Mouse (Mus musculus): ENCODE measurements around the gene Jagn1.

Gene Jagn1

DNA sequence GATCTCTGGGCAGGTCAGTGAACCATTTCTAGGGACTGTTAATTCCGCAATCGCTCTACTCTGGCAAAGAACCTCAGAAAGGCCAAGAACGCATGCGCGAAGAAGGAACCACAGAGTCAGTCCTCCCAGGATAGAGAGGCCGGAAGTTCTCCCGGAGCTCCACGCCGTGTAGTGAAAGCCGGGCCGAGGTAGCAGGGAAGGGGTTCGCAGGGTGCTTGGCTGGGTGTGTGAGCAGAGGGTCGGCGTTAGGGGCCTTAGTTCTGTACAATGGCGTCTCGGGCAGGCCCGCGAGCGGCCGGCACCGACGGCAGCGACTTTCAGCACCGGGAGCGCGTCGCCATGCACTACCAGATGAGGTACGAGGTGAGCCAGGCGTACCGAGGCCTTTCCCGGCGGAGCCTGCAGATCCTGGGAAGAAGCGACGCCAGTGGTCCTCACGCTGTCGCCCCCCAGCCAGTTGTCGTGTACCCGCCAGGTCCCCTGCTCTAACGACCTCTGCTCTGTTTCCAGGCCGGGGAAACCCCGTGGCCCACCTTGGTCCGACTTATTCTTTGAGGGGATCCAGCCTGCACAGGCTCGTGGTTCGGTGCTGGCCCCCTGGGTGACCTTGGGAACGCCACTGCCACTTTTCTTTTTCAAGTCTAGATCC, at the start of gene Jagn1:
Gene Jagn1 (plus strand): TSS at position 128 of the 649 bp plus-strand sequence.
- DNase-seq (ENCODE audit: low read depth, low spot score) = peak; percentile 93

DNA sequence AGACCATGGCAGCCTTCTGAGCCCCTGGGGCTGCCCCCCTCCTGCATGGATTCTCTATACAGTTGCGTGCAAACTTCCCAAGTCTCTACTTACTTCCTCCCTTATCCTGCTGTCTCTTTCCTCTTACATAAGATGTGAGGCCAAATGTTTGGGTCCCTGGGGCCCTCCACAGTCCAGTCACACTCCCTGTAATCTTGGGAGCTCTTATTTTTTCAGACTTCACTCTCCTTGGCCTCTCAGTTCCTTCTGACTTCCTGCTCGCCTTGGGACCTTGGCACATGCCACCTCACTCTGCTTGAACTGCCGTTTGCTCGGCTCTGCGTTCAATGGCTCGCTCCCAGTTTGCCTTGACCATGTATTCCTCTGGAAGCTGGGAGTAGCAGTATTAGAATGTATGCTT, 48.4 kb upstream of the Jagn1 start:
- no peak for DNase-seq (ENCODE audit: low read depth, low spot score)

DNA sequence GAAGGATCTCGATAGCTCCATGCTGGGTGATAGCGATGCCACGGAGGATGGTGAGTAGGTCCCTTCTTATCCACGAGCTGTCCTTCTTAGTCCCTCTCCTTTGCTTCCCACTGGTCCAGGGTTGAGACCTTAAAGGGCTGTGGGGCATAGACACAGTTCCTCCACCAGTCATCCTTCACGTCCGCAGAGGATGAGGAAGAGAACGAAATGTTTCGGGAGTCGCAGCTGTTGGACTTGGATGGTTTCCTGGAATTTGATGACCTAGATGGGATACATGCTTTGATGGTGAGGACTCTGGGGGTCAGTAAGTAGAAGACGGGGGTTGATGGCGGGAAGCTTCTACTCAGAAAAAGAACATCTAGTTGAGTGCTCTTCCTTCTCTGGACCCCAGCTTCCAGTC, 47.6 kb upstream of the Jagn1 start:
- DNase-seq (ENCODE audit: low read depth, low spot score) = no peak

DNA sequence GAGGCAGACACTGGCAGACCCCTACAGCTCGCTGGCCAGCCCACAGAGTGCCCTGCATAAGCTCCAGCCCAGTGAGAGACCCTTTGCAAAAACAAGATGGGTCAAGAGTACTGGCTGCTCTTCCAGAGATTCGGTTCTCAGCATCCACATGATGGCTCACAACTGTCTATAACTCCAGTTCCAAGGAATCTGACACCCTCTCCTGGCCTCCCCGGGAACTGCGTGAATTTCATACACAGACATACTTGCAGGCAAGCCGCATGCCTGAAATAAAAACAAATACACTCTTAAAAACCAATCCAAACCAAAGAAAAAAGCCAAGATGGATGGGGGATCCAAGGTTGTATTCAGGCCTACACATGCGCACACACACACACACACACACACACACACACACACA, 46.9 kb upstream of the Jagn1 start:
- DNase-seq (ENCODE audit: low read depth, low spot score) = no peak

DNA sequence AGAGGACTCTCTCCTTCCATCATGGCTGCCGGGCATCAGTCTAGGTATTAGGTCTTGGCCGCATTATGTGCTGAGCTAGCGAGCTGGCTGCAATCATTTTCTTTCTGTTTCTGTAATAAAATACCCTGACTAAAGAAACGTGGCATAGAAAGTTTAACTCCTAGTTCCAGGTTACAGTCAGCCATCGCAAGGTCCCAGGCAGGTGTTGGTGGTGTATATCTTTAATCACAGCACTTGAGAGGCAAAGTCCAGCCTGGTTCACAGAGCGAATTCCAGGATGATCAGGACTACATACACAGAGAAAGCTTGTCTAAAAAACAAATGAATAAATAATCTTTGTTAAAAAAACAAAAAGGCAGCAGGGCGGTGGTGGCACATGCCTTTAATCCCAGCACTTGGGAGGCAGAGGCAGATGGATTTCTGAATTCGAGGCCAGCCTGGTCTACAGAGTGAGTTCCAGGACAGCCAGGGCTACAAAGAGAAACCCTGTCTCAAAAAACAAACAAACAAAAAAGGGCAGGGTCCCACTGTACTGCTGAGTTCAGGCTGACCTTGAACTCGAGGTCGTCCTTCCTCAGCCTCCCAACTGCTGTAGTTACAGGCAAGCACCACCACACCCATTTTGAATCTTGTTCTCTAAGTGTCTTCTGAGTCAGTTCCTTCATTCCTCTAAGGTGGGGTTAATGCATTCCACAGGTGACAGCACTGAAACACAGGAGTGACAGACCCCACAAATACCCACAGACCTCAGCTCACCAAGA, 45.9 kb upstream of the Jagn1 start:
- DNase-seq (ENCODE audit: low read depth, low spot score) = no peak

DNA sequence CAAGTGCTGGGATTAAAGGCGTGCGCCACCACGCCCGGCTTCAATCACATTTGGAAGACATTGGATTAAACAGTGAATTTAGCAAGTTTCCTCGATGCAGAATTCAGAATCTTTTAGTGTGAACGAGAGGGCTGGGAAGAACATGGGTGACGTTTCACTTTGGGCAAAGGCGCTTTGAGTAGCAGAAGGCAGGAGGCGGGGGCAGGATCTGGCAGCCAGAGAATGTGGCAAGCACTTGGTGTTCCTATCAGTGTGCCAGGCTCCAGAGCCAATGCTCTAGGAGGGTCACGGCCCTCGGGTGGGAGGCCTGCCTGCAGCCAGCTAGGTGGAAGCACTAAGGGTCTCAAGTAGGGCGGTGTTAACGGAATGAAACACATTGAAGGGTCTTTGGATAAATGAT, 40.3 kb upstream of the Jagn1 start:
- no peak for DNase-seq (ENCODE audit: low read depth, low spot score)

DNA sequence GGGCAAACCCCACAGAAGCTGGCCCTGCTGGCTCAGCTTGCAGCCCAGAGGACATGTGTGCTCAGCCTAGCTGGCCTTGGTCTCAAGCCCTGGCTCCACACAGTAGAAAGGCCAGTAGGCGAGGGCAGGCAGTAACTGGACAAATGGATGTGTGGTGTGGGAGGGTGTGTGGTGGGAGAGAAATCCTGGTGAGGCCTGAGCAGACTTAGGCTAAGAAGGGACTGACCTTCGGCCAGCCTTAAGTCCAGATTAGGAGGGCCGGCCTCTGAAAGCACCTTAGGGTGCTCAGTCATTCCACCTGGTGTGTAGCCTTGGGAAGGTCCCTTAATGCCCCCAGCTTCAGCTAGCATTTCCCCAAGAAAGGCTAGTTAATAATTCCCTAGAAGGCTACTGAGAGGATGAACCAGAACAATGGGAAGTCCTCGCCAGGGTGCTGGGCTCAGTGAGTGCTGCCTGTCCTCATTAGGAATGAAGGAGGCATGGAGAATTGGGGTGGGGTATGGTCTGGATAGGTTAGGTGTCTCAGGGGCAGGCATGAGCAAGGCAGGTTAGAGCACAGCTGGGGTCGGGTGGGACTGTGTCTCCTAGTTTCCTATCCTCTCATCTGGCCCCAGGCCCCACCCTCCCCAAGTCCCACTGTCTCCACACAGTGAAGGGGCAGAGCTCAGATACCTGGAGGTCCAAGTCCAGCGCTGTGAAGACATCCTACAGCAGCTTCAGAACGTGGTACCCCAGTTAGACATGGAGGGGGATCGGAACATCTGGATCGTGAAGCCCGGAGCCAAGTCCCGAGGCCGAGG, 37.5 kb upstream of the Jagn1 start:
- DNase-seq (ENCODE audit: low read depth, low spot score) = no peak

DNA sequence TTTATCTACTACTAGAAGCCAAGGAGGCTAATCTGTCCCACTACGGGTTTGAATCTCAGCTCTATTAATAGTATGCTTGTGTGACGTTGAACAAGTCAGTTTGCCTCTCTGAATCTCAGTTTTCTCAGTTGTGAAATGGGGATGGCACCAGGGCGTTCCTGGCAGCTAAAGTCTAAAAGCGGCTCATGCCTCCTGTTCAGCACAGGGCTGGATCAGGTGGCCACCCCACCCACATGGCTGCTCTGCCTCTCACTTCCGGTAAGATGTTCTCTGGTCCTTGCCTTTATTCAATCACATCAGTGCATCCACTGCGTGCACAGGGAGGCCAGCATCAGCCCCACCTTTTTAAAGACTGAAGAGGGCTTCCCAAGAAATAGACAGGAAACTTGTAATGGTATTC, 36.9 kb upstream of the Jagn1 start:
- DNase-seq (ENCODE audit: low read depth, low spot score) = no peak

DNA sequence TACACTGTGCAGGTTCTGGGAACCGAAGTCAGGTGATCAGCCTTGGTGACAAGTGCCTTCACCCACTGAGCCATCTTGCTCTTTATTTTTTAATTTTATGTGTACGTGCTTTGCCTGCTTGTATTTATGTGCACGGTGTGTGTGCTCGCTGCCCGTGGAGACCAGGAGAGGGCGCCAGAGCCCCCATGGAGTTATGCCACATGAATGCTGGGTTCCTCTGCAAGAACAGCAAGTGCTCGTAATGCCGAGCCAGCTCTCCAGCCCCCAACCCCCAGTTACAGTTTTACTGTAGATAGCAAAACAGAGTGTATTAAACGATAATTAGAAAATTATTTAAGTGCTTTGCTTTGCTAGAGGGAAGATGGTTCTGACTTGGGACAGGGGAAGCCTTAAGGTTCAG, 35.7 kb upstream of the Jagn1 start:
- DNase-seq (ENCODE audit: low read depth, low spot score) = no peak

DNA sequence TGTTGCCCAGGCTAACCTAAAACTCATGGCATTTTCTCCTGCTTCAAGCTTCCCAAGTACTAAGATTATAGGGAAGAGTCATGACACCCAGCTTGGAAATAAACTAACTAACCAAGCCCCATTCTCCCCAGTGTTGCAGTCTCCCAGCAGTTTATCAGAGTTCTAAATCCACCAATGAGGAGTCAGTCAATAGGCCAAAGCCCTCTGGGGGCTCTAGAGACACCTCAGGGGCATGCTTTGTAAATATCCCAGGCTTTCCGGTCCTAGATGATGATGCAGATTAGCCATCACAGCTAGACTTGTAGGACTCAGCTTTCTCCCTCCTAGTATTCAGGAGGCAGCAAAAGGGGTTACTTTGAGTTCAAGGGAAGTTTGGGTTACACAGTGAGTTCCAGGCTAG, 32.4 kb upstream of the Jagn1 start:
- DNase-seq (ENCODE audit: low read depth, low spot score) = no peak

DNA sequence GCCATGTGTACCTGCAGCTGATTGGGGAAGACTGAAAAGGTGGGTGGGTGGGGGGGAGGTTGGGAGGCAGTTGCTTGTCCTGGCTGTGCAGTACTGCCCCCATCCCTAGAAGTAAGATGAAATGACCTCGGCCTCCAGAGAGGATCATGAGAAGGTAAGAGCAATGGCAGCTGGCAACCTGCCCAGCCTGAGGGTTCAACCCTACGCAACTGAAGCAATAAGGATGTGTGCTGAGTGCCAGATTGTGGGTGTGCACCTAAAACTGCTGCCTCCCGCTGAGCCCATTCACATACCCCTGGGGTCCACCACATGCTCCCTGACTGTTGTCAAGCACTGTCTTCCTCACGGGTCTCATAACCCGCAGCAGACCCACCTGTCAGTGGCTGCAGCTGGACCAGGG, 26.0 kb upstream of the Jagn1 start:
- no peak for DNase-seq (ENCODE audit: low read depth, low spot score)

DNA sequence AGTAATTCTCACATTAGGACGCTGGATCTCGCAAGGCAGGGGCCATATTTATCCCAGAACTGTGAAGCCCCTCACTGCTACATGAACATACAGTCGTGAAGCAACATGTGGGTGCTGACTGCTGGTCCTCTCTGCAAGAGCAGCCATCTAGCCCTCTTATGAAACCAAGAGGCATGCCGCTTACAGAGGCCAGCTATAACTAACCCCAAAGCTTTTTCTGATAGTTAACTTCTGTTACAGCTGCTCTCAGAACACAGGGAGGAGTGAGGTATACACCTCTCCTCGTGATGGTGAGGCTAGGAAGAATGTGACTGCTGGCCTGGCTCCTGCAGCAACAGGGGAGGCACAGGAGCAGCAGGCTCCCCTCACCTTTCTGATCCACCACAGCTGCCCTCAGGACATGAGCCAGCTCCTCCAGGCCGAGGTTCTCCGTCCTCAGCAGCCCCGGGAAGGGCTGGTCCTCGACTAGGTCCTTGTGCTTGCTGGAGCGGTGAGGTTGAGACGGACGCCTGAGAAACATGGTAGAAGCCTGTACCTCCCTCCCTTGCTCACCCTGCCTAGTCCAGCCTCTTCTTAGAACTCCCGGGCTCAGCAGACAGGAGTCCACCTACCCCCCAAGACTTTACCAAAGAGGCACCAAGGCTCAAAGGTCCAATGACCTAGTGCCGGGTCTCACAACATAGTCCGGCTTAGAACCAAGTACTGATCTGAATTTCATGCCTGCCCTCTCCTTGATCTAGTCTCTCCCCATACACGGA, 23.7 kb upstream of the Jagn1 start:
- DNase-seq (ENCODE audit: low read depth, low spot score) = no peak

DNA sequence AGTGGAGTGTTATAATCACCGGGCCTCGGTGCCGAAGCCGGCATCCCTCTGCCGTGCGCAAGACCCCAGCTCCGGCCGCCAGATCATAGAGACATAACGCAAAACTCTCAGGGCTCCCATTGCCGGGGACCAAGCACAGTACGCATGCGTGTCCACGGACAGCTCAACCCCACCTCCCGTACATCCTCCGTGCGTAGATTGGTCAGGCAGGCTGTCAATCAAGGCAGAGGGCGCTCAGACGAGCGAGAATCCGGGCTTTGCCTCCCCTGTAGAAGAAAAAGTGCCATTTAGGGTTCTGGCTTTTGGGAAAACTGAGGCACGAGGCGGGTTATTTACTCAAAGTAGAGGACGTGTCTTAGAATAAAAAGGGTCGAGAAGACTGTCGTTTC, 23.2 kb upstream of the Jagn1 start, which contains the start of gene Rpusd3:
Gene Rpusd3 (minus strand): TSS at position 142 of the 389 bp plus-strand sequence.
- DNase-seq (ENCODE audit: low read depth, low spot score) = peak; percentile 99

DNA sequence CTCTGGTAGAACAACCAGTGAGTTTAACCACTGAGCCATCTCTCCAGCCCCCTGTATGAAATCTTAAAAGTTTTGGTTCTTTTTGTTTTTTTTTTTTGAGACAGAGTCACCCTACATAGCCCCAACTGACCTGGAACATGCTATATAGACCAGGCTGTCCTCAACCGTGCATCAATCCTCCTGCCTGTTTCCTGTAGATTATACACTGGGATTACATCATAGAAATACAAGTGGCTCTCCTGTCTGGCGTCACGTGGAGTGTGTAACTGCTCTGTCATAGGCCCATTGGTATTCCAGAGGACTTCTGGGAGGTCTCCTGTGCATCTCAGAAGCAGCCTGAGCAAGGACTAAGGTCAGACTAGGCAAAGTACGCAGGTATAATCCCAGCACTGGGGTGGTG, 19.4 kb upstream of the Jagn1 start:
- DNase-seq (ENCODE audit: low read depth, low spot score) = no peak

DNA sequence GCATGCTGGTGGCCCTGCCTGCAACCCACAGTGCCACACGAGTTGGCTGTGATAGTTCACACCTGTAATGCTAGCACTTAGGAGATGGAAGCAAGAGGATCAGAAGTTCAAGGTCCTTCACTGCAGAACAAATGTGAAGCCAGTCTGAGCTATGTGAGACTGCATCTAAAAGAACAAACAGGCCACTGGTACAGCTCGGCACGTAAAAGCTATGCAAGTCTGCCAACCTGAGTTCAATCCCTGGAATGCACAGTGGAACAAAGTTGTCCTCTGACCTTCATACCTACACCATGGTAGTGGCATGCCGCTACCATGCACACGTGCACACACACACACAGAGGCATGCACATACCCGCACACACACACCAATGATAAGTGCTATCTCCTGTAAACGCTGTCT, 18.2 kb upstream of the Jagn1 start:
- no peak for DNase-seq (ENCODE audit: low read depth, low spot score)

DNA sequence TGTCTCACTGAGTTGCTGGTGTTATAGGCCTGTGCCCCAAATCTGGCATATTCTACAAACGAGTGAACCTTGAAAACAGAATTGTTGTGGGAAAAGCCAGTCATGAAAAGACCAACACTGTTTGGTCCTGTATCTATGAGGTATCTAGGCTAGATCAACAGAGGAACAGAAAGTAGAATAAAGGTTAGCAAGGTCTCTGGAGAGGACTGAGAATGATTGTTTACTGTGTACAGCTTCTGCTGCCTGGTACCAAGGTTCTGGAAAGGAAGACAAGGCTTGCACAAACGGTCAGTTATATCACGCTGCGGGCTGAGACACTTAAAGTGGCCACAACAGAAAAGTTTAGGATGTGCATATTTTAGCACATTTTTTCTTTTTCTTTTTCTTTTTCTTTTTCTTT, 15.7 kb upstream of the Jagn1 start:
- no peak for DNase-seq (ENCODE audit: low read depth, low spot score)

DNA sequence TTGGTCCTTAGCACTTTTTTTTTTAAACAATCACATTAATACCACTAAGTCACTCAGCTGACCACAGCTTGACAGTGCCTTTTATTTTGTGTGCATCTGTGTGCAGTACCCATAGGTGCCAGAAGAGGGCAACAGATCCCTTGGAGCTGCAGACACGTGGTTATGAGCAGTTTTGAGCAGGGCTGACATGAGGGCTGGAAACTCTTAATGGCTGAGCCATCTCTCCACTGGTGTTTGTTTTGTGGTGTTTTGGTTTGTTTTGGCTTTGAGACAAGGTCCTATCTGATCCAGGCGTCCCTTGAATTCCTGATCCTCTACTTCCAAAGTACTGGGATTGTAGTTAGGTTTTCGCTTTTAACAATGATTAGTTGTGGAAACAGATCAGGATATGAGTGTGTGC, 15.0 kb upstream of the Jagn1 start:
- DNase-seq (ENCODE audit: low read depth, low spot score) = peak; percentile 70

DNA sequence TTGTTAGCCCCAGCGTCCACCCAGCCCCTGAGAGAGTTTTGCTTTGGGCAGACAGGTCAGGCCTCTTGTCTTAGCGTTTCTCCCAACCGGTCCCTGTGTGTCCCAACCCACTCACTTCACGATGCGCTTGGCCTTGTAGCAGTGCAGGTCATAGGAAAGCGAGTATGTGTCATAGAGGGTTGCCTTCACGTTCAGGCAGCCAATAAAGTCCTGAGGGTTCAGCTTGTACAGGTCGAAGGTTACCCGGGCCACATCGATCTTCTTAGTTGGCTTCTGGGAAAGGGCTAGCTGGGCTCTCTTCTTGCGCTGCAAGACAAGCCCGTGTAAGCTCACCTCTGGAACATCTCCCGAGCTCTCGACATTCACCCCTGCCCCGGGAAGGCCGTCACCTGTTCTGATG, 14.4 kb upstream of the Jagn1 start:
- DNase-seq (ENCODE audit: low read depth, low spot score) = no peak

DNA sequence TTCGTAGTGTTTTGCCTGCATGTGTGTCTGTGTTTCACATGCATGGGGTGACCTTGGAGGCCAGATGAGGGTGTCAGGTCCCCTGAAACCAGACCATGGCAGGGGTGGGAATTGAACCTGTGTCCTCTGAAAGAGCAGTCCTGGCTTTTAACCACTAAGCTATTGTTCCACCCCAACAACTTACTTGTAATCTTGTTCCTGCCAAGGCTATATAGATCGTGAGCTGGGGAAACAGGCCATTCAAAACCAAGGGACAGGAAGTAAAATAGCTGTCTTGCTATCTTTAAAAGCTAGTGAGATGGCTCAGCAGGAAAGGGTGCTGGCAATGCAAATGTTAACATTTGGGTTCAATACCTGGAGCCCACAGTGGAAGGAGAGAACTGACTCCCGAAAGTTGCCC, 12.4 kb upstream of the Jagn1 start:
- no peak for DNase-seq (ENCODE audit: low read depth, low spot score)

DNA sequence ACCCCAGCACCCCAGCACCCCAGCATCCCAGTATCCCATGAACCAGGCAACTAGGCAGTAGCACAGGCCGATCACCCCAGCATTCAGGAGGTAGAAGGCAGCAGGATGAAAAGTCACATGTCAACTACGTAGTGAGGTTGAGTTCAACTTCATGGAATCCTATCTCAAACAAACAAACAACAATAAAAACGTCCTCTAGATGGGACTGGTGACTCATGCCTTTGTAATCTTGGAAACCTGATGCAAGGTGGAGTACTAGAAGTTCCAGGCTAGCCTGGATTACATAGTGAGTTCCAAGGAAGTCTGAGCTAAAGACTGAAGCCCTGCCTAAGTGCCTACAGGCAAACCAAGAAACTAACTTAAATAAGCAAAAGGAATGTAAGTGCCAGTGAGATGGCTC, 11.5 kb upstream of the Jagn1 start:
- DNase-seq (ENCODE audit: low read depth, low spot score) = no peak

DNA sequence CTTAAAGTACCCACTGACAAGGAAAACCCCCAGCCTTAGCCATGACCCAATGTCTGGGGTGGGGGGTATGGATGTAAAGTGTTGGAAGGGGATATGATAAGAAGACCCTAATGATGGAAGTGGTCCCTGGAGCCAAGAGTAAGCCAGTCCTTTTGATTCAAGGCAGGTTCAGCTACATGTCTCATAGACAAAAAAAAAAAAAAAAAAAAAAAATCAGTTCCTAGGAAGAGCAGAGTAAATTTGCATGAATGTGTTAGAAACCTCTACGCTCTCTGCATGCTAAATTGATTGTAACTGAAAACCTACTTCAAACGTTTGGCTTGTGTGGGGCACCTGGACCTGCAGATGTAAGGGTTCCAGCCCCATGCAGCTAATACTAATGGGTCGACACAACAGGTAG, 10.6 kb upstream of the Jagn1 start:
- DNase-seq (ENCODE audit: low read depth, low spot score) = no peak

DNA sequence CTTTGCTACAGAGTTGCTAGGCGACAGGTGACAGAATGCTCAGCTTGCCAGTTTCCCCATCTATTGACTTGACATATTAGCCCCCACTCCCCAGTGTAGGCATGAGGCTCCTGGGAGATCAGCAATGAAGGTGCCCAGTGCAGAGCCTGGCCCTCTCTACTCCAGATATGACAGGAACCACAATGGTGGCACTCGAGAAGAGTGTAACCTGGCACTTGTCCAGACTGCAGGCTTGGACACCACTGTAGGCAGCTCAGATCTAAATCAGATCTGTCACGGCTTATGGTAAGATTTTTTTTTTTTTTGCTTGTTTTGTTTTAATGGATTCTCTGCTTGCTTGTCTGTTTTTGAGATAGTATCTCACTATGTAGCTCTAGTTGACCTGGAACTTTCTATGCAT, 8.7 kb upstream of the Jagn1 start:
- no peak for DNase-seq (ENCODE audit: low read depth, low spot score)
